Mouse (Mus musculus): ENCODE data around the gene Gys1. TPM values are rescaled to one million over a fixed set of nuclear protein-coding genes. Genes with fewer than 3 reads are reported as not detected.
A peak's percentile ranks its signal among the peaks of the same experiment; 100 is the strongest.
"Not testable (repeated sequence)": the region's sequence is repeated elsewhere in the genome, so short reads cannot be mapped to it uniquely, and the experiment has no call there.

The Gys1 gene
- polyA plus RNA-seq (2012; rRNA removed) = 12.4 and 14.4 TPM in 2 replicates

DNA sequence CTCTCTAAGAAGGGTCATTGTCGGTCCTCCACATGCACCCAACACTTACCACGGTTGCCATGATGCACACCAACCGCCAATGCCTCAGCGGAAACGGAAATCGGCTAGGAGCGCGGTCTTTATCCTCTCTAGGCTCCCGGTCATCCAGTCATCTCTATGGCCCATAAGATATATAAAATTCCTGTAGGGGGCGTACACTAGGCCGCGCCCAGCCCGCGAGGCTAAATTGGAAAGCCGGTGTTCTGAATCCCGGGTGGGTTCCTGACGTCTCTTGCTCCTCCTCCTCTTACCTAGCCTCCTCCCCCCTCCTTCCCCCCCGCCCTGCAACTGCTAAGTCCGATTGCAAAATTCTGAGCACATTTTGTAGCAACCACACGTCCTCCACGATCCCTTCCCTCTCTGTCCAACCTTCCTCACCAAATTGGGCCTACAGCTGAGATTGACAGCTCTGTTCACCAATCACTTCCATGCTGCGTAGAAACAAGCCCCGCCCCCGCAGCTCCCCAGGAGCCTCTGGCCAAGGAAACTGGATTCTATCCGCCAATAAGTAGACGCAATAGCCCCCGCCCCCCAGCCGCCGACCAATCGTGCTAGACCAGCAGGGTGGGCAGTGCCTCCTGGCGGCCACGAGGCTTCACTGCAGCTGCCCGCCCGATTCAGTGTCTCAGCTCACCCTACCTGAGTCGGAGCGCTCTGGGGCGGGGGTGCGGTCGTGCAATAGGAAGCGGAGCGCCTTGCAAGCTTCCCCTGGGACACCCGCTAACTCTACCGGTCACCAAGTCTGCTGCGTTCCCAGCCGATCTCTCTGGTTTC is at the start of gene Gys1:
Gys1 (plus strand) TSS at position 642 of the 813 bp plus-strand sequence.
- DNase-seq (ENCODE audit: low read depth in 1 of 2, low spot score in 2 of 2) = peak; percentile 100
- under 1% methylated on average over 45 of the region's 45 CpGs for WGBS
- Histone ChIP-seq H3K4me3 (ENCODE audit: extremely low read depth, insufficient read depth, insufficient read length) (peak within 1 kb of the TSS; percentile 74), H3K27ac (ENCODE audit: insufficient read depth, low read length) (peak within 1 kb of the TSS; percentile 72), H3K36me3 (ENCODE audit: control insufficient read depth, insufficient read depth, low read length) (peaks cover 7% of the 10 kb centered on the region), H3K4me1 (ENCODE audit: control insufficient read depth, insufficient read depth, insufficient read length) (peaks cover 10% of the 10 kb centered on the region; the same call in 1 of the 2 replicates), H3K27me3 (ENCODE audit: control insufficient read depth, insufficient read depth, low read length) (no peaks in the 10 kb centered on the region)
- TF ChIP-seq POLR2A (IDR thresholded peaks at IDR 0.05; ENCODE audit: low read depth, low read length) (peak; percentile 21; the same call in 1 of the 2 replicates), CTCF (IDR thresholded peaks at IDR 0.05; ENCODE audit: extremely low read depth, insufficient read depth, insufficient read length, insufficient replicate concordance) (peak; percentile 99)

DNA sequence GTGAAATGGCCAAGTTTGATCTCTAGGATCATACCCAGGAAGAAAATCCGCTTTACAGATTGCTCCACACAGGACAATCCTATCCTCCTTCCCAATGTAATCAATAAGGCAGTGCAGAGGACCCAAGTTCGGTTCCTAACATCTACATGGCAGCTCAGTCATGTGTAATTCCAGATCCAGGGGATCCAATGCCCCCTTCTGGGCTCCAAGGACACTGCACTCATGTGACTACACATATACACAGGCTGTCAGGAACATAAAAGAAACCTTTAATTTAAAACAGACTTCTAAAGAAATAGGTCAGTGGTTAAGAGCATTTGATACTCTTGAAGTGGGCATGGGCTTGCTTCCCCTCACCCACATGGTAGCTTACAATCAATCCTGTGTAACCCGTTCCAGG is 48.6 kb upstream of the Gys1 start:
- no peak for DNase-seq (ENCODE audit: low read depth in 1 of 2, low spot score in 2 of 2)
- no peak overlapping the region for H3K27ac ChIP-seq (ENCODE audit: insufficient read depth, low read length)
- WGBS = 97% methylated on average over 3 of the region's 3 CpGs
- H3K4me1 ChIP-seq (ENCODE audit: control insufficient read depth, insufficient read depth, insufficient read length) = no peaks in the 10 kb centered on the region
- H3K4me3 ChIP-seq (ENCODE audit: extremely low read depth, insufficient read depth, insufficient read length) = no peak overlapping the region
- no peaks in the 10 kb centered on the region for H3K27me3 ChIP-seq (ENCODE audit: control insufficient read depth, insufficient read depth, low read length)
- TF ChIP-seq POLR2A (IDR thresholded peaks at IDR 0.05; ENCODE audit: low read depth, low read length) (no peak), CTCF (IDR thresholded peaks at IDR 0.05; ENCODE audit: extremely low read depth, insufficient read depth, insufficient read length, insufficient replicate concordance) (no peak)
- H3K36me3 ChIP-seq (ENCODE audit: control insufficient read depth, insufficient read depth, low read length) = peaks cover 56% of the 10 kb centered on the region

DNA sequence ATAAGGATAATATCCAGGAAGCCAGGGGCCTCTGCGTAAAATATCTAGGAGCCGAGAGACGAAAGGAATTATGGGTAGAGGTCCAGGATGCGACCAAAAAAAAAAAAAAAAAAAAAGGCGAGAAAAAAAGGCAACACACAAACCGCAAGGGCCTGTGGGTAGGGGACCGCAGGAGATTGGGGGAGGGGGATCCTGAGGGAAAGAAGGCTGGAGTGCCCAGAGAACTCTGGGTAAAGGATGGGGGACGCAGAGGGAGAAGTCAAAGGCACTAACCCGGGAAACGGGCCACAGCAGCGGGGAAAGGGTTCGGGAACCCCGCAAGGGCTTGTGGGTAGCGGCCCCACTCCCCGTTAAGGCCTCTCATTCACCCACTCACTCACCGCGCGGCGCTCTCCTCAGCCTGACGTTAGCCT is 39.5 kb upstream of the Gys1 start:
- peaks cover 20% of the 10 kb centered on the region for H3K36me3 ChIP-seq (ENCODE audit: control insufficient read depth, insufficient read depth, low read length)
- no peak for DNase-seq (ENCODE audit: low read depth in 1 of 2, low spot score in 2 of 2)
- H3K4me3 ChIP-seq (ENCODE audit: extremely low read depth, insufficient read depth, insufficient read length) = peak overlapping the region; percentile 85
- H3K4me1 ChIP-seq (ENCODE audit: control insufficient read depth, insufficient read depth, insufficient read length) = peaks cover 9% of the 10 kb centered on the region; the same call in 1 of the 2 replicates
- under 1% methylated on average over 20 of the region's 20 CpGs for WGBS
- H3K27ac ChIP-seq (ENCODE audit: insufficient read depth, low read length) = peak overlapping the region; percentile 87
- H3K27me3 ChIP-seq (ENCODE audit: control insufficient read depth, insufficient read depth, low read length) = no peaks in the 10 kb centered on the region
- TF ChIP-seq POLR2A (IDR thresholded peaks at IDR 0.05; ENCODE audit: low read depth, low read length) (no peak), CTCF (IDR thresholded peaks at IDR 0.05; ENCODE audit: extremely low read depth, insufficient read depth, insufficient read length, insufficient replicate concordance) (no peak)

DNA sequence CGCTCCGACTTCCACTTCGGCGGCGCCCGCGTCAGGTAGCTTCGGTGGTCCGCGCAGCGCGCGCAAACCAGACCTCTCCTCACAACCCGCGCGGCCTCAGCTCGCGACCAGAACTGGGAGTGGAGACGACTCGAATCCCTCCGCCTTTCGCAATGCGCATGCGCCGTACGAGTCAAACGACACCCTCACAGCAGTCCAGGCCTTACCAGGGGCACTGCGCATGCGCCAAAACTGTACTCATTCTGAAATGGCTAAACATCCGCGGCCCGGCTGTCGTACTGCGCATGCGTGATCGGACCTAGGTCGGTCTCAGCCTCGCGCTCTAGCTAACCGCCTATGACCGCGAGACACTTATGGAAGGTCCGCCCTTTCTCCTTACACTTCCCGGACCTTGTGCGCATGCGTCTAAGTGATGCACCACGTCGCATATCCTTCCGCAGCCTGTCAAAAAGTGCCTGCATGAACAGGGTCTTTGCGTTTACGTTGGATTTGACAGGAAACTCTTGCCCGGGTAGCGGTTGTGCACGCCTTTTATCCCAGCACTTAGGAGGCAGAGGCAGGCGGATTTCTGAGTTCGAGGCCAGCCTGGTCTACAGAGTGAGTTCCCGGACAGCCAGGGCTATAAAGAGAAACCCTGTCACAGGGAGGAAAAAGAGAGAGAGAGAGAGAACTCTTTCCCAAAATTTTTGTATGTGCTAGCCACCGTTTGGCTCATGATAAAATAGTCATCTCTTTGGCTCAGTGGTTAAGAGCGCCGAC is 38.9 kb upstream of the Gys1 start, which contains the start of gene Snrnp70:
Snrnp70 (minus strand) TSS at position 165 of the 759 bp plus-strand sequence.
- peak; percentile 100 for DNase-seq (ENCODE audit: low read depth in 1 of 2, low spot score in 2 of 2)
- no peak for TF ChIP-seq CTCF (IDR thresholded peaks at IDR 0.05; ENCODE audit: extremely low read depth, insufficient read depth, insufficient read length, insufficient replicate concordance)
- peak; percentile 91 for TF ChIP-seq POLR2A (IDR thresholded peaks at IDR 0.05; ENCODE audit: low read depth, low read length)
- H3K4me3 ChIP-seq (ENCODE audit: extremely low read depth, insufficient read depth, insufficient read length) = peak within 1 kb of the TSS; percentile 85
- H3K4me1 ChIP-seq (ENCODE audit: control insufficient read depth, insufficient read depth, insufficient read length) = peaks cover 9% of the 10 kb centered on the region; the same call in 1 of the 2 replicates
- peaks cover 15% of the 10 kb centered on the region for H3K36me3 ChIP-seq (ENCODE audit: control insufficient read depth, insufficient read depth, low read length)
- under 1% methylated on average over 60 of the region's 60 CpGs for WGBS
- peak within 1 kb of the TSS; percentile 87 for H3K27ac ChIP-seq (ENCODE audit: insufficient read depth, low read length)
- H3K27me3 ChIP-seq (ENCODE audit: control insufficient read depth, insufficient read depth, low read length) = no peaks in the 10 kb centered on the region

DNA sequence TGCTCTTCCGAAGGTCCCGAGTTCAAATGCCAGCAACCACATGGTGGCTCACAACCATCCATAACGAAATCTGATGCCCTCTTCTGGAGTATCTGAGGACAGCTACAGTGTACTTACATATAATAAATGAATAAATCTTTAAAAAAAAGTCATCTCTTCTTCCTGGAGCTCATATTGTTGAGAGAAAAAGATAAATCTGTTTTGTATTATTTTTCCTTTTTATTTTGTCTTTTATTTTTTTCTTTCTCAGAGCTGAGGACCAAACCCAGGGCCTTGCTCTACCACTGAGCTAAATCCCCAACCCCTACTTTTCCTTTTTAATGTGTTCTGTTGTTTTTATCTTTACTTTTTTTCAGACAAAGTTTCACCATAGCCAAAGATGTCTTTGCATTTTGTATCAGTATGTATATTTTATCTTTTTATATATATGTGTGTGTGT is 38.3 kb upstream of the Gys1 start:
- WGBS = 4% methylated on average over 3 of the region's 3 CpGs
- H3K4me1 ChIP-seq (ENCODE audit: control insufficient read depth, insufficient read depth, insufficient read length); H3K27me3 ChIP-seq (ENCODE audit: control insufficient read depth, insufficient read depth, low read length); DNase-seq (ENCODE audit: low read depth in 1 of 2, low spot score in 2 of 2): not testable (repeated sequence)
- peak overlapping the region; percentile 59 for H3K4me3 ChIP-seq (ENCODE audit: extremely low read depth, insufficient read depth, insufficient read length)
- peak overlapping the region; percentile 62; the same call in 1 of the 2 replicates for H3K27ac ChIP-seq (ENCODE audit: insufficient read depth, low read length)
- peaks cover 14% of the 10 kb centered on the region for H3K36me3 ChIP-seq (ENCODE audit: control insufficient read depth, insufficient read depth, low read length)

DNA sequence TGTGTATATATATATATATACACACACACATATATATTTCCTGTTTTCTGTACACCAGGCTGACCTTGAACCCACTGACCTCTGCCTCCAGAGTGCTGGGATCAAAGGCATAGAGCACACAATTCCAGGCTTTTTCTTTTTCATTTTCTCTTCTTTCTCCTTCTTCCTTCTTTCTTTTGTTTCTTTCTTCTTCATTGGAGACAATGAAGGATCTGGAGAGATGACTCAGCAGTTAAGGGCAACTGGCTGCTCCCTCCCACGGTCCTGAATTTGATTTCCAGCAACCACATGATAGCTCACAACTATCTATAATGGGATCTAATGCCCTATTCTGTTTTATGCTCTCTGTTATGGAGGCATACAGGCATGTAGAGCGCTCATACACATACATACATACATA is 37.9 kb upstream of the Gys1 start:
- H3K27ac ChIP-seq (ENCODE audit: insufficient read depth, low read length) = no peak overlapping the region
- no peaks in the 10 kb centered on the region for H3K27me3 ChIP-seq (ENCODE audit: control insufficient read depth, insufficient read depth, low read length)
- H3K4me1 ChIP-seq (ENCODE audit: control insufficient read depth, insufficient read depth, insufficient read length) = peaks cover 9% of the 10 kb centered on the region; the same call in 1 of the 2 replicates
- 59% methylated on average over 2 of the region's 2 CpGs for WGBS
- TF ChIP-seq POLR2A (IDR thresholded peaks at IDR 0.05; ENCODE audit: low read depth, low read length) = no peak
- no peak for TF ChIP-seq CTCF (IDR thresholded peaks at IDR 0.05; ENCODE audit: extremely low read depth, insufficient read depth, insufficient read length, insufficient replicate concordance)
- H3K36me3 ChIP-seq (ENCODE audit: control insufficient read depth, insufficient read depth, low read length) = peaks cover 11% of the 10 kb centered on the region
- DNase-seq (ENCODE audit: low read depth in 1 of 2, low spot score in 2 of 2) = no peak
- no peak overlapping the region for H3K4me3 ChIP-seq (ENCODE audit: extremely low read depth, insufficient read depth, insufficient read length)
